Mouse (Mus musculus) thymus, postnatal 36 days (tissue): ENCODE measurements around the gene Copg1.

Source experiments
- DNase-seq, 2 experiments: peaks; one replicate each; pipeline ENCODE4 v3.0.0; 2022; ENCODE audit warnings: mixed read lengths in 2 of 2

Copg1 gene

DNA sequence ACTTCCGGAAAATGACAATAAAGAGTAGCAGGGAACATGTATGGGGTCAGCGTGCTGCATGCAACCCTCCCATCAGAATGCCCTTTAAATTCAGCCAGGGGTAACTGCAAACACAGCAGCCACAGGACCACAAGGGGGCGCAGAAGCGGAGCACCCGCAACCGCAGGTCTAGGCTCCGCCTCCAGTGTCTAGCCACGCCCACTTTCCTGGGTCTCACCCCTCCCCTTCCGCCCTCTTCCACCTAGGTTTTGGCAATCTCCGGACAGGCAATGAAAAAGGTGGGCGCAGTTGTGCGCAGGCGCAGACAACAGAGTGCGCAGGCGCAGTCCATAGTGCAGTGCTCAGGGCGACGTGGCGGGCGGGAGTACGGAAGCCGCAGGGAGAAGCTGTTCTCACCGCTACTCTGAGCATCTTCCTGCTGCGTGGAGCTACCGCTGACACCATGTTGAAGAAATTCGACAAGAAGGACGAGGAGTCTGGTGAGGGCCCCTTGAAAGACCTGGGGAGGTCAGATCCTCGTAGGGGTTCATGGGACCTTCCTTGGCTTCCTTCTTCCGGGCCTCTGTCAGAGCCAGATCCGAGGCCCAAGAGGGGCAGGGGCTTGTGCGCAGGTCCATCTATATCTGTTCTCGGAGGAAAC lies at the start of gene Copg1:
Gene Copg1, plus strand, starts transcription at position 221 of the 640 bp plus-strand sequence.
- peak; percentile 99 to 100 for DNase-seq

DNA sequence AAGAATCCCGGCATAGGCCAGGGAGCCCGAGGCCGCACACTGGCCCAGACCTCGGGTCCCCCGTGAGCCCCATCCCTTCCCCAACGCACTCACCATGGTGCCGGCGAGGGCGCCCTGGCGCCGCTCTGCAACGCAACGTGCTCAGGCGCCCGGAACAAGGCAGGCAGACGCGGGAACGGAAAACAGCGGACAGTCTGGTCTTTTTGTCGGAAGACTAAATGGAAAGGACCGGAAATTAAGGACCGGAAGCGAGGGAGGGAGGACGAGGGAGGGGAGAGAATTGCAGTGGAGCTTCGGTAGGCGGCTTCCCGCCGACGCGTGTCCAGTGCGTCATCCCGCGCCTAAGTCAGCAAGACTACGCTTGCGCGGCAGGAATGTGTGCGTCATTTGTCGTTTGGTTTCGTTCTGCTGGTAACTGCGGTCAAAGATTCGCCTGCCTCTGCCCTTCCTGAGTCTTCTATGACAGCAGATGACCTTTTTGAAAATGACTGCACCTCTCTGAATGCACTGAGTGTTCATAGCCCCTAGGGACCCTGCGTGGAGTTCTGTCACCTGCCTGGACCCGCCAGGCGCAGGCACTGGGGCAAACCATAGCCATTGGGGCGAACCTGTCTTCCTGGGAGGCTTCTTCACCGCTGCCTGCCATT lies 48.9 kb upstream of the Copg1 start, which contains the start of gene Isy1:
Gene Isy1, minus strand, starts transcription at position 248 of the 647 bp plus-strand sequence.
- peak; percentile 82 to 87 for DNase-seq

DNA sequence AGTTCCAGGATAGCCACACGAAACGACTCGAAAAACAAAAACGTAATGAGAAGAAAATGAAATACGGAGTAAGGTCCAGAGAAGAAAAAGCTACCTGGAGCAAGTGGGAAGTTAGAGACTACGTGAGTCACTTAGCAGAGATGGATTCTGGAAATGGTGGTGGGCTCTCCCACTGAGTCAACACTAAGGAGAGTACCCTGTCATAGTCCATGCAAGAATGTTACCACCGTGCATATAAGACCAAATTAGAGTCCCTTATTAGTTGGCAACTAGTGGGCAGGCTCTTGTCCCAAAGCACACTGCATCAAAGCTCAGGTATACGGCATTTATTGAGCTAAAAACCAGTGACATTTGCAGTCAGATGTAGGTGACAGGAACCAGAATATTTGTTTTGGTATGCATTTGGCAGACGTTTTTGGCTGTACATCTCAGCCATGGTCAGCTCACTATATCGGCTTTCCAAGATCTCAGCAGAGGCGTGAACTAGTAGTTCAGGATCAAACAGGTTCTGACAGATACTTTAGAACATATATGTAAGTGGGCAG lies 47.7 kb upstream of the Copg1 start:
- DNase-seq, result no peak

DNA sequence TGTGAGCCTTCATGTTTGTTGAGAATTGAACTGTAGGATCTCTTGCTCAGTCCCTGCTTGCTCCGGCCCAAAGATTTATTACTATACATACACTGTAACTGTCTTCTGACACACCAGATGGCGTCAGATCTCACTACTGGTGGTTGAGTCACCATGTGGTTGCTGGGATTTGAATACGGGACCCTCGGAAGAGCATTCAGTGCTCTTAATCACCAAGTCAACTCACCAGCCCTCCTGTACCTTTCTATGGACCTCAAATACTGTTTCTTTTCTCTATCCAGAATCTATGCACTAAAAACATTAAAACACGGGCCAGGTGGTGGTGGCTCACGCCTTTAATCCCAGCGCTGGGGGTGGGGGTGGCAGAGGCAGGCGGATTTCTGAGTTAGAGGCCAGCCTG lies 46.0 kb upstream of the Copg1 start:
- DNase-seq, result no peak

DNA sequence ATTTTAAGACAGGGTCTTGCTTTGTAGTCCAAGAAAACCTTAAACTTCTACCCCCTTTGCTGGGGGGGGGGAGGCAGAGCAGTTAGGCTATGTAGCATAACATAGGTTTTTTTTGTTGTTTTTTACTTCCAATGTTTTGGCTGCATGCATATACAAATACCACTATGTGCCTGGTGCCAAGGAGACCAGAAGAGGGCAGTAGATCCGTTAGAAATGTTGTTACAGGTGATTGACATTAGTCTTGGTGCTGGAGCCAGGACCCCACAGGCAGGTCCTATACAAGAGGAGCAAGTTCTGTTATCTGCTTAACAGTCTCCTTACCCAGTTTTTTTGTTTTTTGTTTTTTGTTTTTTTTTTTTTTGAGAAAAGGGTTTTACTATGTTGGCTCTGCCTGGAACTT lies 45.4 kb upstream of the Copg1 start:
- peak in 1 of 2 experiments; percentile 15 for DNase-seq

DNA sequence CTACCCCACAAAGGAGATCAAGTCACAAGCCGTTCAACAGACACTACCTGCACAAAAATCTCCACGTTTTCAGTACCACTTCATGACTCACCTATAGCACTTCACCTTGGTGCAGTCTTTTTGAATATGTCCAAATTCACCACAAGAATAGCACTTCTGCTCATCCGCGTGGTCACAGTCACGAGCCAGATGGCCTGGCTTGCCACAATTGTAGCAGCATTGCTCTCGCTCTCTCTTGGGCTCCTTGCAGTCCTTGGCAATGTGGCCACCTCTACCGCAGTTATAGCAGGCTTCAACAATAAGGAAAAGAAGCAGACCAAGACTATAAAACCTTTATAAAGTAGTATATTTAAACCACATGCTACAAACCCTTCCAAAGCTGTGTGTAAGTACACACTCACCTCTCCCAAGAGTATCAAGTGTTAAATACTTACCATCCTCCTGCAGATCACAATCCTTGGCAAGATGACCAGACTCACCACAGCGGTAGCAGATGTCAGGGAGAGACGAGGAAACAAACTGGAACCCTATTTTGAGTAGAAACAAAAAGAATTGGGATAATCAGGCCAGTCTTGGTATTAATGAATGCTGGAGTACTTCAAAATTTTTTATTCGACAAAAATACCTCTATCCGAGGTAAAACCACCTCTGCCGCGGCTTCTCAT lies 42.5 kb upstream of the Copg1 start:
- DNase-seq, result no peak

DNA sequence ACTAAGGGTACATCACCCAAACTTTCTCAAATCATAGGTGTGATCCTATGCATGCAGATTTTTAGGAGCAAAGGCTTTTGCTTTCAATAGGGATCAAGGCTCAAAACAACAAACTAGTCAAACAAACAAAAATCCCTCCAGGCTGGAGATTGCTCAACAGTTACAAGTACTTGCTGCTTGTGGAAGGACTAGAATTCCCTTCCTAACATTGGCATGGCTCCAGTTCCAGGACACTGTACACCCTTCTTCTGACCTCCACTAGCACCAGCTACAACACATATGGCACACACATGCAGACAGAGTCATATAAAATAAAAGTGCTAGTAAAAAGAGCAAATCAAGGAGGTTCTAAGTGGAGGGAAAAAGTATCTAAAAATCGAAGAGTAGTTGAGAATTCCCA lies 40.8 kb upstream of the Copg1 start:
- DNase-seq, result no peak

DNA sequence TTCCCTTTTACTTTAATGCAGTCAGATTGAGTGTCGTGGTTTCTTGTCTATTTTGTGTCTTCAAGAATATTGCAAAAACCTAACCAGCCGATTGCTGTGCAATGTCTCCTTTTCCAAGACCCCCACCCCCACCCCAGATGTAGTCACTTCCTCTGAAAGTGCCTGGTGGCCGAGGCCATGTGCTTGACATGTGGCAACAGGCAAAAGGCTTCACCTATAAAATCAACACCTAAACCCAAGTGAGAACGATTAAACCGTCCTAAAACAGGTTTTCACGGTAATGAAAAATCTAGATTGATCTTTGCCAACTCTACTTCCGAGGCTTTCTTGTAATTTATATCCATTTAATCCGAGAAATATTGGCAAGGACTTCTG lies 37.8 kb upstream of the Copg1 start:
- peak in 1 of 2 experiments; percentile 28 for DNase-seq

DNA sequence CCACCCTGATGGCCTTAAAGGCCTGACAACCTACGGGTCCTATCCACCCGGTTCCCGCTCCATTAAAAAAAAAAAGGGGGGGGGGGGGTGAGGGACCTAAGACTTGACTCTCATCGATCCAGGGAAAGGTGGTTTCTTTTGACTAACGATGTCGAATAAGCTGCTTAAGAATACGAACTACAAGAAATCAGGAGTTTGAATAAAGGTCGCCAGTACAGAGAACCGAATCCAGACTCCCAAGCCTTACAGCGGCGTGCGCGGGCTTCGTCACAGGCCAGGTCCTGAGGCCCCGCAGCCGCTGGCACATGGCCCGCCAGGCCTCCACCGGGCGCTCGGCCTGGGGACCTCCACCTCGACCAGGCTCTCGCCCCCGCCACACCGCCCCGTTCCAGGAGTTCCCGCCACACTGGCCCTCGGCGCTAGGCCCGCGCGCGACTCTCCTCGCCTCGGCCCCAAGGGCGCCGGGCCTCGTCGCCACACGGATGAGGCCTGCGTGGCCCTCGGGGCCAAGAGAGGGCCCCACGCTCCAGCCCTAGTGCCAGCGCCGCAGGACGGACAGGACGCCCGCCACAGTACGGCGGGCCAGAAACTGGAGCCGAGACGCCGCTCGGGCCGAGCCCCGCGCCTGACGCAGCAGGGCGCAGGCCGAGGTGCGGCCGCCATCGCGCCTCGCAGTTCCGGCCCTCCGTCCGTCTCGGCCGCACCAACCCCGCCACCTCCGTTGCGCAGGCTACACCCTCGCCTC lies 37.3 kb upstream of the Copg1 start:
- DNase-seq, result no peak

DNA sequence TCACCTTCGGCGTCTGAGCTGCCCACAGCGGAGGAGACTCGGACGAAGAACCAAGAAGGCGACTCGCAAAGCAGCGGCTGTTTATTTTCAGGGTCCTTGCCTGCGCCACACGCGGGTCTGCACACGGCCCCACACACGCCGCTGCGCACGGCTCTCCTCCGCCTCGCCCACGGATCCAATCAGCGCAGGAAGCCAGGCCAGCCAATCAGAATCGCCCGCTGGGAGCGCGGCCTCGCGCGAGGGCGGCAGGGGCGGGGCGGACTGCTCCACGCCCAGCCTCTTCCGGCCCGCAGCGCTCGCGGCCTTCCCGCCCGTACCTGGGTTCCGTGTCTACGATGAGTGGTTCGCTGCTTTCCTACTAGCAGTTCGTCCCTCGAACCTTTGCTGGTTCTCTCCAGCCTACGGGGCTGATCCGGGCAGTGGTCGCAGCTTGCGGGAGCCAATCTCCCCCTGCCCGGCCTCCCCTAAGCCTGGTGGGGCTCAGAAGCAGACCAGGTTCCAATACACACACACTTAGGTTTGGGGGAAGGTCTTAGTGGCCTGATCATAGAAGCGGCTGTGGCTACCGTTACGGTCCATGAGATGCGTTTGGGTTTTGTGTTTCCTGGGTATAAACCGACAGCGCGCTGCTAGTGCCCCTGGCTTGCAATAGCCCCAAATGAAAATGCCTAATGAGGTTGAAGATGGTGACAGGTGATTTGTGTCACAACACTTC lies 36.6 kb upstream of the Copg1 start, which contains the start of gene Cnbp:
Gene Cnbp, minus strand, starts transcription at position 207 of the 715 bp plus-strand sequence.
- DNase-seq, result peak; percentile 96 to 97

DNA sequence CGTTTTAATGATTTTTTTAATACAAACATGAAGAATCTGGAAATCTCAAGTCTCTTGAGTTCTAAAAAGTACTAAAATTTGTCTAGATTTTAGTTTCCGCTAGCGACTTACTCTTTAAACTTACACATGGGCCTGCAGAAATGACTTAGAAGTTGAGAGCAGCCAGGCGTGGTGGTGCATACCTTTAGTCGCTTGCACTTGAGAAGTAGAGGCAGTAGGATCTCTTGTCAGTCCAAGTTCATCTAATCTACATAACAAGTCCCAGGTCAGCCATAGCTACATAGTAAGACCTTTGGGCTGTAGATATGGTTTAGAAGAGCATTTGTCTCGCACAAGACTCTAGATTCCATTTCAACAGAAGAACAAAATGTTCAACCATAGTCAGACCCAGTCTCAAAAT lies 35.7 kb upstream of the Copg1 start:
- DNase-seq, result no peak

DNA sequence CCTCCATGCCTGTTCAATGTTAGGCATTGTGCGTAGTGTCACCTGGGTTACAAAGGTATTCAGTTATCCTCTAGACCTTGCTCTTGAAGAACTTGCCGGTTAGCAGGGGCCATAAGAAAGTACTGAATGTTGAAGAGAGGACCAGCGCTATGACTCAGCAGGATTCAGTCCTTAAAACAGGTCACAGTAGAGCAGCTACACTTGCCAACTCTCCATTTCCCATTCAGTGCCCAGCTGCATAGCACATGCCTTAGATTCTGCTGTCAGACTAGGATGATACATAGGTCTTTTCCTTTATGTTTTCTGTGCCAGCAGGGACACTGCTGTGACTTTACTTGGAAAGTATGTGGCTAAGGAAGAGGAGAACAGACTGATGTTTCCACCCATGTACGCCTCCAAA lies 34.2 kb upstream of the Copg1 start:
- no peak for DNase-seq

DNA sequence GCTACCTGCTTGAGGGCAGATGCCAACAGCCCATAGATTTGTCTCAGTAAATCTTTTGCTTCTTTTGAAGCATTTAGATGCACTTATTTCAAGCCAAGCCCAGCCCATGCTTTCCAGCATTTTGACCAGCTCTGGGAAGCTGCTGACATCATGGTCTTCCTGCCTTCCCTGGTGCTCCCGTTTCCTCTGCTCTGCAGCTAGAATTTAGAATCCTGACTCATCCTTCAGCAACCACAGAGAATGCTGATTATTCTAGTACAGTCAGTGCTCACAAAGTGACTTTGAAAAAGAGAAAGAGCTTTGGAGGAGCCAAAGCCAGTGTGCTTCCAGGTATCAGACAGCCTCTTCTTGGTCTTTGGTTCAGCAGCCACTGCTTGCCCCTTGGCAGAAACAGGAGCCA lies 30.5 kb upstream of the Copg1 start:
- no peak for DNase-seq

DNA sequence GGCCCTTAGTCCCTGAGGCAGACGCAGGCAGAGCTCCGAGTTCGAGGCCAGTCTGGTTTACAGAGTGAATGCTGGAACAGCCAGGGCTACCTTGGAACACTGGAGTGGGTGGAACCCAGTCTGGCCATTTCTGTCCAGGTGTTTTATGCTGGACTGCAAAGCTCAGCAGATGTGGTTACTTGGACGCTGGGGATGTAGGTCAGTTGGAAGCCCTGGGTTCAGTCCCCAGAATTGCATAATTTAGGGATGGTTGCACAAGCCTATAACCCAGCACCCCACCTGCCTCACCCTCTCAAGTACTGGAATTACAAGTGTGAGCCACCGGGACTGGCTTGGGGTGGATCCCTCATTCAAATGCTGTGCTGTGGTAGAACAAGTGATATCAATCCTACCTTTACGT lies 21.4 kb upstream of the Copg1 start:
- DNase-seq, result no peak

DNA sequence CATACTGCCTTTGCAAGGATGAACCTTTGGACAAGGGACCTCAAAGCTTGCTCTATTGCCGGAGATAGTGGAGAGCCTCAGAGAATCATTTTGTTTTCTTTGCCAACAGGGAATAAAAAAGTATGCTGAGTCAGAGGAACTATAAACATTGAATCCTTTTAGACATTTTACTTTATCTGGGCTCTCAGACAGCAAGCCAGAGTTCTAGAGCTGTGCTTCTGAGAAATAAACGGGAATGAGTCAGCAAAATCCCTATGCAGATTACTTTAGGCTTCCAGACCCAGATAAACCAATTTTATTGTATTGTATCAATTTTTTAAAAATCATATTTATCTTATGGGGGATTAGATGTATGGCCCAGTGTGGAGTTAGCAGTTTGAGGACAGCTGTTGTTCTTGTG lies 20.4 kb upstream of the Copg1 start:
- no peak for DNase-seq

DNA sequence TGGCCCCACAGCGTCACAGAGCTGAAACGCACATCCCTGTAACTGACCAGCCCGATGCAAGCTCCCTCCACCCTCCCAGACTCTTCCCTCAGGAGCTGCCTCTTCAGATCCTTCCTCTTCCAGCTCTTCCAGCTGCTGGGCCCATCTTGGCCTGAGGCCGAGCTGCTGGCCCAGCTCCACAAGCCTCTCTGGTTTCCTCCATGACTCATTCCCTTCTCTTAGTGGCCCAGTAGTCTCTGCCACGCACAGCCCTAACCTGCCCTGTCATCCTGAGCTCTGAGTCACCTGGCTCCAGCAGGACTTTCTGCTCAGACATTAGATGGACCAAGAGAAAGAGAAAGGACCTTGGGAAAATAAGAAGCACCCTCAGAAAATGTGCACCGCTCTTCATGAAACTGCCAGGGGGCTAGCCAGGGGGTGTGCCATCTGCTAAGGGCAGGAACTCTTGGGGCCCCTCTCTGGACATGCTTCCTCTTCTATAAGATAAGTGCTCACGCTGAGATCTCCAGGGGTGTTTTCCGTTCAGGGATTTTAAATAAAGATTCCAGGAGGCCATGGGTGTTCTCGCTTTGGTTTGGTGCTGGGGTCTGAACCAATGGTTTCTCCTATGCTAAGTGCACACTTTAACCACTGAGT lies 18.6 kb upstream of the Copg1 start:
- DNase-seq, result no peak

DNA sequence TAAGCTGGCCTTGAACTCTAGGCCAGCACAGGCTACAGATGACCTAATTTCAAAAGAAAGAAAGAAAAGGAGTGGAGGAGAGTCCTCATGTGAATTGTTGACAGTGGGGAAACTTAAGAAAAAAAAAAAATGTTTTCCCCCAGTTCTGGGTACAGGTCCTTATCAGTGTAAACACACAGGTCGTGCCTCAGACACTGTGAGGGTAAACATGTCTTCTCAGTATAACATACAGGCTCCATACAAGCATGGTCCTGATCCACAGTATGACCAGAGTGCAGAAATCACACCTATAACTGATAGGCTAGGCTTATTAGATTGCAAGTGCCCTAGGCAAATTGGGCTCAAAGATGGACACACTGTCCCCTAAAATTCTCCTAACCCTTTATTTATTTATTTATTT lies 17.2 kb upstream of the Copg1 start:
- no peak for DNase-seq

DNA sequence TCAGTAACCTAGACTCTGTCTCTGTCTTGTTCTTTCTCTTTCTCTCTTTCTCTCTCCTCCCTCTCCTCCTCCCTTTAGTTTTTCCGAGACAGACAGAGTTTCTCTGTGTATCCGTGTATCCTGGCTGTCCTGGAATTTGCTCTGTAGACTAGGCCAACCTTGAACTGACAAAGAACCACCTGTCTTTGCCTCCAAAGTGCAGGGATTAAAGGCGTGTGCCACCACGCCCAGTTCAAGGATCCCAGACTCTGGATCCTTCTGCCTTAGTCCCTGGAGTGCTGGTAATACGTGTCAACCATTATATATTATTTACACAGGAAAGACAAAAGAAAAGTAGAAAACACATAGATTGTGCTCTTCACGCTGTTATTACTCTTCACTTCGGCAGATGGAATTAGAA lies 16.4 kb upstream of the Copg1 start:
- DNase-seq, result no peak

DNA sequence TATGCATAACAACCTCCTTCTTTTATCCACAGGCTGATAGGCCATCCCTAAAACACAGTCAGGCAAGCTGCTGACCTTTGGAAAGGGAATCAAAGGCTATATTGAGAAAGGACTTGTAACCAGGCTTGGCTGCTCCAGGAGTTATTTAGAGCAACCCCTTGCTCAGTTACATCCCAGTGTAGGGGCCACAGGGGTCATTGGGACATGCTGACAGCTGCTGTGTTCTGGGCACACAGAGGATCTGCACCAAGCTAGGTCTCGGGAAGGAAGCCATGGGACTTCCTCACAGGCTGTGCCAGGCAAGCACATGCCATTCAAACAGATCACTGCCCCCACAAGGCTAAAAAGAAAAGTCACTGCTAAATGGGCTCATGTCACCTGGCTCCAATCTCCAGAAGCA lies 14.5 kb upstream of the Copg1 start:
- DNase-seq, result no peak

DNA sequence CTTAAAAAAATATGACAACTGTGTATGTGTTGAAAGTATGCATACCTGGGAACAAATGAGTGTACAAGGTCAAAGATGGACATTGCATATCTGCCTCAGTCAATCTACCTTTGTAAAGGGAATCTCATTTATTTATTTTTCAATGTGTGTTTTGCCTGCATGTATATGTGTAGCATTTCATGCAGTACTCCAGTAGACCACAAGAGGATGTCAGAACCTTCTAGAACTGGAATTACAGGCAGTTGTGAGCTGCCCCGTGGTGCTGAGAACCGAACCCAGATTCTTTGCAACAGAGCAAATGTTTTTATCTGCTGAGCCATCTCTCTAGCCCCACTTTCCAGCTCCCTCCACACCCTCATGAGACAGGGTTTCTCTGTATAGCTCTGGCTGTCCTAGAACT lies 13.7 kb upstream of the Copg1 start:
- no peak for DNase-seq

DNA sequence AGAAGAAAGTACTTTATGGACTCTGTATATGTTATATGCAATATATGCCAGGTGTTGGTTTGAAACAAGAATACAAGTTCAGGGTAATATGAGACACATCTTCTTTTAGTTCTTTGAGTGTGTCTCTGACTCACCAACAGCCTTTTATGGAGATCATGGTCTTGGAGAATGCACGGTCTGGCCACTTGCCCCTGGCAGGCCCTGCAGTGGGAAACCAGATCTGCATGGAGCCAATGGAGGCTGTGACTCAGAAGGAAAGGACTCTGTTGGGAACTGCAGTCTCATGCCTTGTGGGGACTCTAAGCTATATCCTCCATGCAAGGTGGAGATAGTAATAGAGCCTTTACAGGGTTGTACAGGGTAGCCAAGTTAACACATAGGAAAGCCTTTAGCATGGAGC lies 12.5 kb upstream of the Copg1 start:
- no peak for DNase-seq

DNA sequence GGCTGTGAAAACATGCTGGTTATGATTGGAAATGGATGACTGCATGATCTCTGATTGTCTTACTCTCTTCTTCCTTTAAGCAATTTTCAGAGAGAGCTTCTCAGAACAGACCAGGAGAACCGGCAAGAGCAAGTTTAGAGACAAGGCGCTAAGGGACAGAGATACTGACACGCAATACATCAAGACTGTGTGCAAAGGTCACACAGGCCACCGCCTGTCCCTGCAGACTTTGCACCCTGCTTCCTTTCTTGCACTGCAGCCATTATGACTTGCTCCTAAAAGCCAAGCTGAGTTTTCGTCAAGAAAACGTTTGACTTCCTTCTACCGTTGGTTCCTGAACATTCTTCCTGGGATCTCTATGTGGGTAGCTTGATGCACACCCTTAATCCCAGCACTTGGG lies 12.1 kb upstream of the Copg1 start:
- no peak for DNase-seq
